Mouse (Mus musculus) gastrocnemius, postnatal 14 days (tissue): ENCODE measurements around the gene Fam129a. TPM values are rescaled to one million over a fixed set of nuclear protein-coding genes. Genes with fewer than 3 reads are reported as not detected.
"Not testable (repeated sequence)": the region's sequence is repeated elsewhere in the genome, so short reads cannot be mapped to it uniquely, and the experiment has no call there.

ENCODE experiments used
- DNase-seq: peaks from one replicate; pipeline ENCODE4 v3.0.0; 2021; ENCODE audit warnings: mixed read lengths
- intact Hi-C: fragments of 180-260 bp; cut with DNase I; formaldehyde crosslinking; loops from one replicate; pipeline ENCODE4 v1.15.1; 2025; ENCODE audit warnings: low total_unique reads
- total RNA-seq, 2 experiments: library from RNA; stranded (reverse); gene quantifications; 2 replicates each; pipeline ENCODE4 v1.2.3; 2021

Fam129a gene
- total RNA-seq, 2 experiments from 2014 or later = 25.0 to 29.4 TPM

GRCm38 (mm10) chr1:151685666-151686309 lies 114.8 kb downstream of the Fam129a start:
- peak; percentile 51 for DNase-seq
- intact Hi-C loops = no loop called here

DNA sequence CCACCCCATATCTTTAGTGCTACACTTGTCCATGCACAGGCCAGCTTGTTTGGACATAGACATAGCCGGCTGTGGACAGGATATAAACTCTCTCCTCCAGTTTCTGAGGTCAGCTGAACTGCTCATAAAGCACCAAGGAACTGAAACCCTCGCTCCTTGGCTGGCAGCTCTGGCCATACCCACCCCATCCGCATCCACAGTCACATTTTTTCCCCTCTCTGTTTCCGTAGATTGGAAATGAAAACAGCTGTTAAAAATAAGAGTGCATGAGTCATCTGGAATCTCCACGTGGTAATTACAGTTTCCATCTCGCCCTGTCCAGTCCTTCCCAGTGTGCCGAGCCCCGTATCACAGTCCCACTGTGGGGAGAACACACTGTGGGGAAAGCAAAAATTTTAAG lies 115.7 kb downstream of the Fam129a start:
- peak; percentile 45 for DNase-seq
- intact Hi-C loops = no loop called here

- no peak for DNase-seq
- intact Hi-C loops = no loop called here
These were observed 118.0 kb downstream of the Fam129a start for GRCm38 (mm10) chr1:151689032-151689431.

GRCm38 (mm10) chr1:151689561-151689960 lies 118.6 kb downstream of the Fam129a start:
- intact Hi-C loops = no loop called here

DNA sequence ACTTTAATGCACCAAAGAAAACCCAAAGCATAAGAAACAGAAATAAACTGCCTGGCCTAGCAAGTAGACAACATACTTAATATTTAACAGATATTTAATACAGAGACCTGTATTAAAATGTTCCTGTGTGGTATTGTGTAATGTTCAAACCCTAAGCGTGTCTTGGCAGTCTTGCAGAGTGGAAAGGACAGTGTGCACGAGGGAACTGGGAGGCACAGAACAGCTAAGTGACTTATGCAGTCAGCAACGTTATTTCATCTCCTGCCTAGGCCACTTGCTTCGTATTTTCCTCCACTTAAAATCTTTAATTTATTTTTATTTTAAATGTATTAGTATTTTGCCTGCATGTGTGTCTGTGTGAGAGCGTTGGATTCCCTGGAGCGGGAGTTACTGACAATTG lies 119.1 kb downstream of the Fam129a start:
- intact Hi-C loops = no loop called here

More at GRCm38 (mm10) chr1:151689561-151689960, 118.6 kb downstream of the Fam129a start:
- no peak for DNase-seq

DNA sequence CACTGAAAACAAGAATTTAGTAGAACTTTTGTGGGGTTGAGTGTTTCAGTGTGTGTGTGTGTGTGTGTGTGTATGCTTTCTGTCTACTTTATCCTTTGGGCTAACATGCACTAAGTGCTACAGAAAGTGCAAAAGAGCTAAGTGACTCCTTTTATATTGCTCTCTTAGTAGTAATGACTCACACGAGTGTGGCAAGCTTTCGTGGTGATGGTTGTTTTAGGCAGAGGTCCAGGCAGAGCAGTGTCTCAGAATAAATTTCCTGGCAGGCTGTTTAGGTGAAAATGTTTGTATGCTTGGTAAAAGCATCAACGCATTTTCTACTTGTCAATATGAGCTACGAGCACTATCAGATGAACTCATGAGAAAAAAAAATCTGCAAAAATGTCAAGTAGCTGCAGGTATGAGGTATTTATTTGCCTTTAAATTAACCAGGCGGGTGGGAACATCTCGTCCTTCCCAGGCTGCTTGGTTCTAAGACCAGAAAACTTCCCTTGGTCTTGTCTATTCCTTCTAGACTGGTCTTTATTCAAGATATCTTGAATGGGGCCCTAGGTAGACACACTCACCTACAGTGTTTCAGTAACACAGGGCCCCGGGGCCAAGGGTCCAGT lies 119.7 kb downstream of the Fam129a start:
- intact Hi-C loops = no loop called here
- DNase-seq = no peak

More for the DNA sequence above, 119.1 kb downstream of the Fam129a start:
- DNase-seq = no peak

DNA sequence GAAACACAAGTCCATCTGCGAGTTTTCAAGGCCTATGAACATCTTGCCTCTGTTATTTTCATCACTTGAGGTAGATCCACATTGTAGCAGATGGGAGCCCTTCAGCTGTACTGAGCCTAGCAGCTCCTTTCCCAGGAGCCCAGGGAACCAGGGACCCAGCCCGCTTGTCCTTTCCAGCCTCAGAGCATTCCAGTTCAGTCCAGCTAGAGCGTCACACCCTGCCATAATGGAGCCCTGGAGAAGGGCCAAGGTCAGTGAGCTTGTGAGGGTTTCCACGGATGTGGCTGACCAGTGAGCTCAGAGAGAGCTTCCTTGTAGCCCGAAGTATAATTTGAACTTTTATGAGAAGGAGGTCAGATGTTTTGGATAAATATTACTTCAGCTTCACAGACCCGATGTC lies 121.9 kb downstream of the Fam129a start:
- DNase-seq = peak; percentile 85
- intact Hi-C loops = not testable (repeated sequence)

DNA sequence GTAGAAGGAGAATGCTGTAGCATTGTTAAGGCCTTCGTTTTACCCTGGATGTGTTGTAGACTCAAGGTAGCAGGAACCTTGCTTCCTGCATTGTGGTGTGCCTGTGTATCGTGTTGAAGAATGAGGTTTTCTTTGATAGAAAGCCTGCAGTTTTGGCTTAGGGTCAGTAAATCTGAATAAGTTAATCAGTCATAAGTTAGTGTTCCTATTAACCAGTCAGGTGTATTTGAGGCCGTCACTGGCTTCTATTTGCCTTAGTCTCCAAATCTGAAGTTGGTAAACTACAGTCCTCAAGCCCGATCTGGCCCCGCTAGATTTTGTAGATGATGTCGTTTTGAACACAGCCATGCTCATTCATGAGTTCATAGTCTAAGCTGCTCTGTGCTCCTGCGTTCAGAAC lies 125.8 kb downstream of the Fam129a start:
- intact Hi-C loops = no loop called here
- no peak for DNase-seq

GRCm38 (mm10) chr1:151697901-151698641 lies 127.1 kb downstream of the Fam129a start:
- no peak for DNase-seq
- intact Hi-C loops = no loop called here

DNA sequence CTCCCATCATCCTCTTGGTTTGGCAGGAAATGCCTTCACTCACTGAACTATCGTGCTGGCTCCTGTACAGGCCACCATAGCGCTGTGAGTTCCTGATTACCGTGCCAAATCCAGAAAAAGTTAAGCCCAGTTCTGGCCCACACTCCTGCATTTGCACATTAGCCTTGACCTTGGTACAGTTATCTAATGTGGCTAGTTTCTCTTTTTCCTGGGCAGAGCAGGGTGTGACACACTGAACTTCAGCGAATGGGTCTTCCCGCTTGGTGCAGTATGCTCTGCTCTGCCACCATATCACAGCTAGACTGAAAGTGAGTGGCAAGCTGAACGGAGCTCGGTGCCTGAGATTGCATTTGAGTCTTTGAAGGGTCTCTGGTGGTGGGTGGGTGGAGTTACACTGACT lies 128.4 kb downstream of the Fam129a start:
- no peak for DNase-seq
- intact Hi-C loops = no loop called here

DNA sequence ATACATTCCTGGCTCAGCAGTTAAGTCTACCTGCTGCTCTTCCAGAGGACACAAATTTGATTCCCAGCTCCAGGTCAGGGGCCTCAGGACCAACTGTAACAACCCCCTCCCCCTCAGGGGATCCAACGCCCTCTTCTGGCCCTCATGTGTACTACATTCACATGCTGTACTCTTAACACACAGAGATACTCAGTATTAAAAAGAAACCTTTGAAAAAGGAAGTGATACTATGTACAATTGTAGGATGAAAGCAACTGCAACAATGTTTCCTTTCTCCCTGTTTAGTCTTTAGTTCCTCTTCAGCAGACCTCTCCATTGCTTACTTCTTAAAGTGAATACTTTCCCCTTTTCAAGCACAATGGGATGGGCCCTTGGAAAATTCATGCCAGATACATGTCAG lies 131.8 kb downstream of the Fam129a start:
- intact Hi-C loops = no loop called here

DNA sequence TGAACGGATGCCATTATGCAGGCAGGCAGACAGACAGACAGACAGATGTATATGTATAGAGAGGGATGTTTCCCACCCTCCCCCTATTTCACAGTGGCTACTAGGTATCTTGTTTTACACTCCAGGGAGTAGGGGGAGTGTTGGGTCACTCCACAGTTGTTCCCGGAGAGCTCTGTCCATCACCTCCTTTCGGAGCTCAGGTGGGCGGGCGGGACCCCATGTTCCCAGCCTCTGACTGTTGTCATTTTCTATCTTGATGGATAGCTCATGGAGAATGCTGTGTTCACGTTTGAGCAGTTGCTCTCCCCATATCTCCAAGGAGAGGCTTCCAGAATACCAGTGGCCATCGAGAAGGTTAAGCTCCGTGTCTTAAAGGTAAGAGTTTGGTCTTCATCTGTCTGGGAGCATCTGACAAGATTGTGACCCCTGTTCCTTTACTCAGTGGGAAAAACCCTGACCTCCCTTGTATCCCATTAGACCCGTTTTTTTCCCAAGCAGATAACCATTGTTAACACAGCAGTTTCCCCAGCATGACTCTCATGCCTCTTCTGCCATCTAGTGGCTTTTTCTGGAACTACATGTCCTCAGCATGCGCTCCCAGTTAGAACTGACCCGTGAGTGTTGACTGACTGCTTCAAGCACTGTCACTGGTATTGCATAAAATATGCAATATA lies 134.9 kb downstream of the Fam129a start:
- peak; percentile 65 for DNase-seq
- intact Hi-C loops = loop anchor here (2.0 to 5.0 kb wide), 2 partner anchors 143 to 209 kb away; no protein-coding TSS in a partner anchor

More for the DNA sequence above, 131.8 kb downstream of the Fam129a start:
- DNase-seq = no peak

DNA sequence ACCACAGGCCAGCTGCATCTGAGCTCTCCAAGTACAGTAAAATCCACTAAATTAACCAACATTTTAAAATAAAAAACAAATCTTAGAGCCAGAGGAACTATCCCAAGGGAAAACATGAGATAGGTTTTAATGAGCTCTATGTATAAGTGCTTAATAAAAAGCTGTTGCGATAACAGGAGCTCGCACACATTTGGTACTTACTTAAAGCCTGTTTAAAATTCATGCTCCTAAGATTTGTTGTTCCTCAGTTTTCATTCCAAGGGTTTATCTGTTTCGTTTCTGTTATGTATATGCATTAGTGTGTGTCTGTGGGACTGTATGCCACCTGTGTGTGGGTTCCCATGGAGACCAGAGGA lies 135.4 kb downstream of the Fam129a start:
- no peak for DNase-seq
- intact Hi-C loops = loop anchor here (5.0 kb wide), 1 partner anchor 209 kb away; no protein-coding TSS in a partner anchor

DNA sequence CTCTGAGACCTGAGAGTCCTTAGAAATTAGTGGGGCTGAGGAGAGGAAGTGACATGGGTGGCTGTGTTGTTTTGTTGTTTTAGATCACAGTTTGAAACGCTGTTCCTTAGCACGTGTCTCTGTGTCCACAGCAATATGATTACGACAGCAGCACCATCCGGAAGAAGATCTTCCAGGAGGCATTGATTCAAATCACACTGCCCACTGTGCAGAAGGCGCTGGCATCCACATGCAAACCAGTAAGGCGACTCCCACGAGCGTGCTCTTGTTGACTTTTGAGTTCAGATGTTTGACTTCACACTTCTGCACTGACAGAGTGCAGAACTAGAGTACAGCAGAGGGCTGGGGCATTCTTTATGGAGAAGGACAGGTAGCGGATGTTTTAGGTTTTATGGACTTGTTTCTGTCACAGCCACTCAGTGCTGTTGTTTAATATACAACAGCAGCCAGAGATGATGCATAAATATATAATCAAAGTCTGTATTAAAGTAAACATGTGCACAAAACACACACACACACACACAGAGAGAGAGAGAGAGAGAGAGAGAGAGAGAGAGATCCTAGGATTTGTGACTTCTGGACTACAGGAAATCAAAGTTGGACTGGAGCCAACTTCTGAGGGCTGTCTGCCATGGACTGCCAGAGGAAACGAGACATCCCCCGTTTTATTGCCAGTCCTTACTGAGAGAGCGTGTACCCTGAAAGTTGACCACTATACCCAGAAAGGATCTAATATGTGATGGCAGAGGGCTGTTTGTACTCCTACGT lies 138.2 kb downstream of the Fam129a start:
- DNase-seq = no peak

GRCm38 (mm10) chr1:151709734-151710022 lies 138.7 kb downstream of the Fam129a start:
- DNase-seq = no peak
- intact Hi-C loops = loop anchor here (5.0 kb wide), 1 partner anchor 212 kb away; no protein-coding TSS in a partner anchor

More for the DNA sequence above, 138.2 kb downstream of the Fam129a start:
- intact Hi-C loops = loop anchor here (5.0 kb wide), 1 partner anchor 212 kb away; no protein-coding TSS in a partner anchor

DNA sequence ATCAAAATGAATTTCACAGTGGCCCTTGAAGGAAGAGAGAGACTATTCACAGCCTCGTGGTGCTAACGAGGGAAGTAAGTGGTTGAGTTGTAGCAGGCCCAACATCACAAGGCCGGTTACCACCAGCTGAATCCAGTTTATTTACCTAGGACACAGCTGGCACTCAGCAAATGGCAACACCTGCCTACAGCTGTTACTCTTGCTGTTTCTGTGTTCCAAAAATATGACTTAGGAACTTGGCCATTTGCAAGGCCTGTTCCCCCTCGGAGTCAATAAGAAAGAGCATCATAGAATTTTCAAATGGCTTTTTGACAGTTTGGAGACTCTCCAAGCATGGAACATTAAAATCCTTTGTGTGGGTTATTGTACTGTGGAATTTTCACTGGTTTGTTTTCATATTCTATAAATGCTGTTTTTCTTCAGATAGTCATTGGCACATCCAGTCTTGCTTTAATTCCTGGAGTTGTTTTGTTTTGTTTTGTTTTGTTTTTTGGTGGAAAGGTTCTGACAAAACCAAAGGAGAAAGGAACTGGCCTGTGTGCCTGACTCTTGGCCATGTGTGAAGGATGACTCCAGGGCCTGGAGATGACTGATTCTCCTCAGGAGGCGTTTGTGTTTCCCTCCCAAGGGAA lies 139.6 kb downstream of the Fam129a start:
- no peak for DNase-seq

DNA sequence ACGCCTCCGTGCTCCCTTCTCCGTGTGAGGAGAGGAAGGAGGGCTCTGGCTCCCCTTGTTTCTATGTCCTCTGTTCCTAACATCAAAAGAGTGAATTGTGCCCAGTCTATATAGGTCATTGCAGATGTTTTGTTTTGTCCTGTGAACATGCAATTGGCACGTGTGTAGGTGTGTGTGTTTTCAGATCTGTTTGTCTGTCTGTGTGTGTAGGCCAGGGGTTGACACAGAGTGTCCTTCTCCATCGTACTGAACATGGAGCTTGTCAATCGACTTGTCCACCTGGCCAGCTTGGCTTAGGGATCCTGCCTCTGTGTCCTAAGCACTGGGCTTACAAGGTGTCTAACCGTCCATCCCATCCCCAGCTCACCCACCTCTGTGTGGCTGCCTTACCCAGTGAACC lies 140.1 kb downstream of the Fam129a start:
- DNase-seq = no peak
- intact Hi-C loops = no loop called here

More for the DNA sequence above, 139.6 kb downstream of the Fam129a start:
- intact Hi-C loops = no loop called here

GRCm38 (mm10) chr1:151712664-151713063 lies 141.7 kb downstream of the Fam129a start:
- DNase-seq = no peak
- intact Hi-C loops = no loop called here

DNA sequence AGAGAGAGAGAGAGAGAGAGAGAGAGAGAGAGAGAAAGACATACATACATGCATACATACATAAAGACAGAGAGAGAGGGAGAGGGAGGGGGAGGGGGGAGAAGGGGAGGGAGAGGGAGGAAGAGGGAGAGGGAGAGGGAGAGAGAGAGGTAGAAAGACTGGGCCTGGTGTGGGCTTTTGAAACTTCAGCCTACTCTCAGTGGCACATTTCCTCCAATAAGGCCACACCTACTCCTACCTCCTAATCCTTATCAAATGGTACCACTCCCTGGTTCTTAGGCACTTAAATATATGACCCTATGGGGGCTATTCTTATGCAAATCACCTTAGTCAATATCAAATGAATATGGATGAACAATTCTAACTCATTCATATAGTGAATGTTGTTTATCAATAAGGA lies 142.6 kb downstream of the Fam129a start:
- intact Hi-C loops = no loop called here

More for the DNA sequence above, 142.6 kb downstream of the Fam129a start:
- DNase-seq = no peak
